Mouse (Mus musculus) limb, embryonic 11.5 days (tissue): ENCODE measurements around the gene Usp10. TPM values are rescaled to one million over a fixed set of nuclear protein-coding genes. Genes with fewer than 3 reads are reported as not detected.
A peak's percentile ranks its signal among the peaks of the same experiment; 100 is the strongest.

ENCODE experiments used
- ATAC-seq: fragments of 200-750 bp; cut with Nextera tagmentation; 2 replicates; pipeline ENCODE4 v1.8.0; 2017; ENCODE audit warnings: low read depth; ENCODE audit not compliant: insufficient number of reproducible peaks, low FRiP score, low TSS enrichment
- DNase-seq: peaks from one replicate; pipeline ENCODE4 v3.0.0-alpha.2; 2015; ENCODE audit warnings: low spot score
- H3K27ac ChIP-seq: fragments of 300-500 bp; sonication (generic); replicated peaks from 2 replicates; pipeline ENCODE4 v1.5.1; 2014; ENCODE audit warnings: low read depth, mild to moderate bottlenecking, low read length
- H3K27me3 ChIP-seq: fragments of 300-500 bp; sonication (generic); 2 replicates; pipeline ENCODE4 v1.6.1; 2014; ENCODE audit warnings: mild to moderate bottlenecking, low read length, mixed read lengths; ENCODE audit not compliant: control insufficient read depth, insufficient read depth
- H3K36me3 ChIP-seq: fragments of 300-500 bp; sonication (generic); 2 replicates; pipeline ENCODE4 v1.6.1; 2014; ENCODE audit warnings: mild to moderate bottlenecking, low read length, moderate library complexity, mixed read lengths; ENCODE audit not compliant: control insufficient read depth, insufficient read depth
- H3K4me1 ChIP-seq: fragments of 300-500 bp; sonication (generic); 2 replicates; pipeline ENCODE4 v1.6.1; 2014; ENCODE audit warnings: low read length, mixed read lengths; ENCODE audit not compliant: control insufficient read depth, insufficient read depth
- H3K4me2 ChIP-seq: fragments of 300-500 bp; sonication (generic); 2 replicates; pipeline ENCODE4 v1.6.1; 2014; ENCODE audit warnings: low read depth, mild to moderate bottlenecking, moderate library complexity; ENCODE audit not compliant: severe bottlenecking
- H3K4me3 ChIP-seq: fragments of 300-500 bp; sonication (generic); 2 replicates; pipeline ENCODE4 v1.5.1; 2014; ENCODE audit warnings: low read depth, low read length
- H3K9ac ChIP-seq: fragments of 300-500 bp; sonication (generic); 2 replicates; pipeline ENCODE4 v1.6.1; 2014; ENCODE audit warnings: mild to moderate bottlenecking, low read length
- H3K9me3 ChIP-seq: fragments of 300-500 bp; sonication (generic); 2 replicates; pipeline ENCODE4 v1.6.1; 2016; ENCODE audit warnings: low read length; ENCODE audit not compliant: control insufficient read depth
- WGBS: fragments of 180-500 bp; shearing (Covaris S2); extraction: QIAGEN DNeasy Blood & Tissue Kit; methylation state at CpG from one replicate; pipeline ENCODE4 v1.1.7; 2014; 5-methylcytosine and 5-hydroxymethylcytosine counted together
- polyA plus RNA-seq: library from polyadenylated mRNA; unstranded; fragments of >200 nt; fragmentation: Nextera tagmentation; extraction: Ambion mirVana; gene quantifications from 2 replicates; pipeline ENCODE4 v1.2.1, GENCODE M21; 2014

Usp10 gene
- polyA plus RNA-seq, 1 experiment from 2014 or later = 162 TPM

DNA sequence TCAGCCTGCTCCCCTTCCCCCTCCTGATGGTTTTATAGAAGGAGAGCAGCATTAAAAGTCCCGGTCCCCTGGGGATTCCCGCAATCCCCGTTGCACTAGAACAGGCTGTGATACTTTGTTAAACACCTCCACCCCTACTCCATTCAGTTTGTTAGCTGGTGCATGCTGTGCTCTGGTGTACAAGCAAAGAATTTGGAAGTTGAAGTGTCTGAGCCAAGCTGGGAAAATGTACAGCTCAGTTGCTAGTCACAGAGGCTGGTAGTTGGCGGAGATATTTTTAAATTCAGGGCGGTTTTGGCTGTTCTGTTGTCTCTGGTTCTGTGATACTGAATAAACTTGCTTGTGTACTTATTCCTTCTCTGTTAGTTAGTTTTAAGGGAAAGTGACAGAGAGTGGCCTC lies 42.6 kb downstream of the Usp10 start:
- 60% methylated on average over 5 of the region's 5 CpGs for WGBS

DNA sequence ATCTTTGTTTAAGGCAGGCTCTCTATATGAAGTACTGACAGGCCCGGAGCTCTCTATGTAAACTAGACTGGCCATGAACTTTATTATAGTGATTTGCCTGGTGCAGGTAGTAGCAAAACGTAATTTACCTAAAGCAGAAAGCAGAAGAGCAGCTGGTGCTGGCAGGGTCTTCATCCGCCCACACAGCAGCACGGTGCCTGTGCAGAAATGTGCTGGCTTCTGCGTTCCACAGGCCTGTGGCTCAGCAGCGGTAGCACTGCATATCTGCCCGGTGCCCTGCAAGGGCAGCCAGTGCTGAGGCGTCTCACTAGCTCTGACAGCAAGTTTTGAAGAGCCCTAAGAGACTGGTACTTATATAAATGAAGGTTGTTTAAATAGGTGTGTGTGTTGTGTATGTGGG lies 45.2 kb downstream of the Usp10 start:
- 94% methylated on average over 8 of the region's 8 CpGs for WGBS
- H3K4me3 ChIP-seq = no peak overlapping the region
- H3K4me2 ChIP-seq = no peak overlapping the region
- ATAC-seq = no peak
- no peaks in the 10 kb centered on the region for H3K27me3 ChIP-seq
- H3K9me3 ChIP-seq = no peaks in the 10 kb centered on the region
- H3K4me1 ChIP-seq = 0 out of 2 replicates have a peak, but pooled peaks cover 10% of the 10 kb centered on the region
- no peak for DNase-seq
- no peak overlapping the region for H3K27ac ChIP-seq
- H3K36me3 ChIP-seq = peaks cover 49% of the 10 kb centered on the region
- no peak overlapping the region for H3K9ac ChIP-seq

More for the DNA sequence above, 42.6 kb downstream of the Usp10 start:
- Histone ChIP-seq H3K4me1 (0 out of 2 replicates have a peak, but pooled peaks cover 10% of the 10 kb centered on the region), H3K27me3 (no peaks in the 10 kb centered on the region), H3K27ac (peak overlapping the region; percentile 10; the same call in 1 of the 2 replicates), H3K4me2 (no peak overlapping the region), H3K36me3 (peaks cover 57% of the 10 kb centered on the region), H3K4me3 (no peak overlapping the region), H3K9me3 (no peaks in the 10 kb centered on the region), H3K9ac (no peak overlapping the region)
- ATAC-seq (no peak), DNase-seq (peak; percentile 42)

DNA sequence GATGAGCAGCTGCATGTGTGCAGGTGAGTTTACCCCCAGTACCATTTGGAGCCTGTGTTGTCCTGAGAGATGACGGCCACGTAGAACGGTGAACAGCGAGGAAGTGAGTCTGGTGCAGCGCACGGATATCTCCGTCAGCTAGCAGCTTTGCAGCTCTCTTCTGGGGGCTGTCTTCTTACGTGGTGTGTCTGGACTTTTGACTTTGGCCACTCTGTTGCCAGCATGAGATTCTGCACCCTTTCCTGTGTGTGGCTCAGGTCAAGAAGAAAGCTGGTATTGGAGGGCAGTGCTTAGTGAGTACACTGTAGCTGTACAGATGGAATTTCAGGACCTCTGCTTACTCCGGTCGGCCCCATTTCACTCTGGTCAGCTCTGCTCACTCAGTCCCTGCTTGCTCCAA lies 47.9 kb downstream of the Usp10 start:
- Histone ChIP-seq H3K4me3 (no peak overlapping the region), H3K9ac (no peak overlapping the region), H3K27ac (no peak overlapping the region), H3K27me3 (no peaks in the 10 kb centered on the region), H3K36me3 (peaks cover 35% of the 10 kb centered on the region), H3K4me1 (0 out of 2 replicates have a peak, but pooled peaks cover 8% of the 10 kb centered on the region), H3K9me3 (no peaks in the 10 kb centered on the region), H3K4me2 (no peak overlapping the region)
- ATAC-seq = no peak
- 95% methylated on average over 10 of the region's 10 CpGs for WGBS
- no peak for DNase-seq

DNA sequence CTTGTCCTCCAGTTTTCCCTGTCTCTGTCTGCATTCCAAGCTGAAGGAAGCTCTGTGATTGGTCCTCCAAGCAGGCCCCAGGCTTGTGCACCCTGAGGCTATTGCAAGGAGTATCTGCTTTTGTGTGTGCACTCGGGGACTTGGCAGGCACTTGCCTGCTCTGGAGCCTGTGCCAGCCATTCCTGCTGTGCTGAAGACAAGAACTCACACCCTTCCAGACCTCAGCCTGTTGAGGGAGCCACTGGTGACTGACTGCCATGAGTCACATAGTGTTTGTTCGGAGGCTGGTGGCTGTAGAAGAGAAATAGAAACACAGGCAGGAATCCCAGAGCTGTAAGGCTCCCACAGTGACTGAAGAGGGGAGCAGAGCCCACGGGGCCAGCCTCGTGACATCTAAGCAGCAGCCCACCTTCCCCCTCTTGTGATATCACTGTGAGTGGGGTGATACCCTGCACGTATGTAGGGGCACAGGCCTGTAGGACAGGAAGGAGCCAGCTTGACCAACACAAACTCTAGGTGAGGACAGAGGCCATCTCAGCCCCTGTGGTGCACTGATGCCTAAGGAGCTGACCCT lies 50.5 kb downstream of the Usp10 start:
- no peaks in the 10 kb centered on the region for H3K9me3 ChIP-seq
- H3K4me2 ChIP-seq = no peak overlapping the region
- DNase-seq (no peak), ATAC-seq (no peak)
- H3K36me3 ChIP-seq = peaks cover 11% of the 10 kb centered on the region
- no peak overlapping the region; the same call in 1 of the 2 replicates for H3K9ac ChIP-seq
- H3K4me1 ChIP-seq = 0 out of 2 replicates have a peak, but pooled peaks cover 3% of the 10 kb centered on the region
- H3K27ac ChIP-seq = no peak overlapping the region
- H3K4me3 ChIP-seq = no peak overlapping the region
- H3K27me3 ChIP-seq = no peaks in the 10 kb centered on the region
- 57% methylated on average over 5 of the region's 5 CpGs for WGBS

DNA sequence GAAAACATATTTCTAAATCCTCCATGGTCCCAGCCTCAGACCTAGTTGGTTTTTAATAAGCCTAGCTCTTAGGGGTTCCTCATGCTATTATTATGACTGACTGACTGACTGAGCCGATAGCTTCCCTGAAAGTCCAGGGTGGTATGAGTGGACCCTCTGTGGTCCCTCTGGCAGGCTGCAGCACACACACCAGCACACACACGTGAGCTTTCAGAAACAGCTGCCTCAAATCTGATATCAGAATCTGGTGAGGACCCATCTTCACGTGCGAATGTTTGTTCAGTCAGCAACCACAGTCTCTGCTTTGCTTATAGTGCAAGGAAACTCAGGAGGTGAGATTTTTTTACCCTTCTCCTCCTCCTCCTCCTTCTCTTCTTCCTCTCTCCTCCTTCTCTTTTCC lies 54.7 kb downstream of the Usp10 start:
- DNase-seq = no peak
- Histone ChIP-seq H3K27me3 (no peaks in the 10 kb centered on the region), H3K4me2 (no peak overlapping the region), H3K36me3 (no peaks in the 10 kb centered on the region), H3K9me3 (no peaks in the 10 kb centered on the region), H3K27ac (no peak overlapping the region), H3K4me3 (no peak overlapping the region), H3K9ac (no peak overlapping the region), H3K4me1 (no peaks in the 10 kb centered on the region)
- WGBS = 87% methylated on average over 4 of the region's 4 CpGs
- no peak for ATAC-seq

DNA sequence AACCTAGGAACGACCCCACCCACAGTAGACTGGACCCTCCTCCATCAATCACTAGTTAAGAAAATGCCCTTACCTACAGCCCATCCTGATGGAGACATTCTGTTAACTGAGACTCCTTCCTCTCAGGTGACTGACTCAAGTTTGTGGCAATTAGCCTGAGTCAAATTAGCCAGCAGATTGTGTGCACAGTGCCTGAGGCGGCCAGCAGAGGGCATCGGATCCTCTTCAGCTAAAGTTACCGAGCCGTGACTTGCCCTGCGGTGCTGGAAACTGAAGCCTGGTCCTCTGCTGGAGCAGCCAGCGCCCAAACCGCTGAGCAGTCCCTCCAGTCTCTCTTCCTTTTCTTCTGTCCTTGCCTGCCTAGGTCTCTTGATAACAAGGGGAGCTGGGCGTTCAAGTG lies 57.3 kb downstream of the Usp10 start:
- DNase-seq (no peak), ATAC-seq (no peak)
- H3K9ac ChIP-seq = no peak overlapping the region
- 88% methylated on average over 9 of the region's 9 CpGs for WGBS
- no peak overlapping the region for H3K4me2 ChIP-seq
- no peaks in the 10 kb centered on the region for H3K9me3 ChIP-seq
- no peaks in the 10 kb centered on the region for H3K27me3 ChIP-seq
- no peaks in the 10 kb centered on the region; the same call in 1 of the 2 replicates for H3K4me1 ChIP-seq
- no peak overlapping the region for H3K27ac ChIP-seq
- no peak overlapping the region for H3K4me3 ChIP-seq
- no peaks in the 10 kb centered on the region for H3K36me3 ChIP-seq

DNA sequence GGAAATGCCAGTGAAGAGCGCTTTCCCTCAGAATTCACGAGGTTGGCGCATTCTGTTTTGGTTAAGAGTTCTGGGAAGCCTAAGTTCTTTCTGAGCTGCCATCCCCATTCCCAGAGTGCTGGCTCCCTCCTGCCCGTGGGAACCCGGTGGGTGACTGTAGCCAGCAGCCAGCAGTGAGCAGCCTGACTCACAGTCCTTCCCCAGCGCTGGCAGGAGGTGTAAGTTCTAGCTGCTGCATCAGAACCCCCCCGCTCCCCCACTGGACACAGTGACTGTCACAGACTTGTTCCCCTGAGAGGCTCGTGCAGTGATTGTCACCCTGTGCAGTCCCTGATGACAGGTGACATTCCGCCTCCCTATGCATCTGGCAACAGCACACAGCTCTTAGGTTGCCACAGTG lies 60.0 kb downstream of the Usp10 start:
- Histone ChIP-seq H3K9ac (no peak overlapping the region), H3K9me3 (no peaks in the 10 kb centered on the region), H3K4me1 (peaks cover 7% of the 10 kb centered on the region; the same call in 1 of the 2 replicates), H3K27me3 (no peaks in the 10 kb centered on the region), H3K36me3 (no peaks in the 10 kb centered on the region), H3K27ac (no peak overlapping the region), H3K4me3 (no peak overlapping the region), H3K4me2 (no peak overlapping the region)
- DNase-seq = no peak
- ATAC-seq = no peak
- 83% methylated on average over 9 of the region's 9 CpGs for WGBS

DNA sequence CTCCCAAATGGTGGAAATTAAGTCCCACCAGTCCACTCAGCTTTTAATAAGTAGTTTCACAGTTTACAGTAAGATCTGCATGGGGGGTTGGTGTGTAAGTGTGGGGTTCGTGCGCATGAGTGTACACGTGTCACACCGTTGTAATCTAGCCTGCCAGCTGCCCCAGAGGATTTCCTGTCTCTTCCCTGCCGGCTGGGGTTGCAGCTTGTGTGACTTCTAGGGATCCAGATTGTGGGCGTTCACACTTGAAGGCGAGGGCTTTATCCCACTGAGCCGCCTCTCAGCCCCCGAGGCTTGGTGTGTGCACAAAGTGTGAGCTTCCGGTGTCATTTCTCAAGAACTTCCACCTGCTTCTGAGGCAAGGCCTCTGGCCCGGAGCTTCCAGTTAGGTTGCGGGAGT lies 62.4 kb downstream of the Usp10 start:
- H3K9me3 ChIP-seq = no peaks in the 10 kb centered on the region
- H3K27me3 ChIP-seq = no peaks in the 10 kb centered on the region
- DNase-seq = no peak
- H3K4me3 ChIP-seq = no peak overlapping the region
- H3K4me1 ChIP-seq = peaks cover 7% of the 10 kb centered on the region; the same call in 1 of the 2 replicates
- no peaks in the 10 kb centered on the region for H3K36me3 ChIP-seq
- no peak overlapping the region for H3K27ac ChIP-seq
- no peak overlapping the region for H3K4me2 ChIP-seq
- no peak overlapping the region for H3K9ac ChIP-seq
- WGBS = 72% methylated on average over 12 of the region's 12 CpGs
- no peak for ATAC-seq
